Mouse (Mus musculus): ENCODE data around the gene Fignl1. TPM values are rescaled to one million over a fixed set of nuclear protein-coding genes. Genes with fewer than 3 reads are reported as not detected.

Gene Fignl1
- total RNA-seq, 2 experiments from 2014 or later = 59.5 to 89.0 TPM

DNA sequence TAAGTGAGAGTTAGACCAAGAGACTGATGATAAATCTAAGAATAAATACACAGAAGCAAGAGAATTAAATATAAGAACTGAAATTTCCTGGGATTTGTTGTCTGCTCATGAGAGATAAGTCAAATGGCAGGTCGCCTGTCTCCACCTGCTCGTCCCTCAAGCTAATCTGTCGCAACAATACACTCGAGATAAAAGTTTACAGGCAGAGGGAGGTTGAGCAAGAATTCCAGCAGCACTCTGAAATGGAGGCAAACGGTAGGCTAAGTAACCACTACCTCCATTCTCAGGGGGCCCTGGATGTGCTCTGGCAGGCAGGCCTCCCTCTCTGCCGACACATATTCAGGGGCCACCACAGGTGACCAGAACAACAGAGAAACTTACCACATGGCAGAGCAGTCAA is 26.6 kb upstream of the Fignl1 start:
- peak; percentile 38 for ATAC-seq (replicated peaks; ENCODE audit: low FRiP score, low TSS enrichment, poor library complexity, severe bottlenecking)

DNA sequence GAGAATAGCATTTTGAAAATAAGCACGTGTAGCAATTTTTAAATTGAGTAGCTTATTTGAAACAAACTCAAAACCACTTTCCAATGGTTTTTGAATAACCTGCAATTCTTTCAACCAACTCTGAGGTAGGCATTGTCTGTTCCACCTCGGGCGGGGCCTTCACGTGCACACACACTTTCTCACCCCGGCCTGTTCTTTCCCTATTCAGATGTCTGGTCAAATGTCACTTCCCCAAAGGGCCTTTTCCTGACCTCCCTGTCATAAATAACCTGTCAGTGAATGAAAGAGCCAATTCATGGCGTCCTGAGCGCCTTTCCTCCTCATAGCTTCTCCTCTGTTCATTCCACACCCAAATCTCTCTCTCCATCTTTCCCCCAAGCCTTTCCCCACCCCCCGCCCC is 24.3 kb upstream of the Fignl1 start:
- no peak for ATAC-seq (replicated peaks; ENCODE audit: low FRiP score, low TSS enrichment, poor library complexity, severe bottlenecking)

DNA sequence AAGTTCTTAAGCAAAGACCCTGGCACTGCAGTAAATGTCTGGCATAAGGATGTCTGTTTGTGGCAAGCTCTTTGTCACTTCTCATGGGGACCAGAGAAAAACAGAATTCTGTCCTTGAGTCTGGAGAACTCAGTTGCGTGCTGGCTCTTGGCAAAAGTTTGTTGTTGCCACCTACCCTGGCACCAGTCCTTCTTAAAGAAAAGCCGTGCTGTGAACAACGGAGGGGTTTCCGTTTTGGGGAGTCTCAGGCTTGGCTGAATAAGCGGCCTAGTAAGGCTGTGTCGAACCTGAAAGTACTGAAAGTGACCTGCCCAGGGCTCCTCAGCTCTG is 24.0 kb upstream of the Fignl1 start:
- no peak for ATAC-seq (replicated peaks; ENCODE audit: low FRiP score, low TSS enrichment, poor library complexity, severe bottlenecking)

DNA sequence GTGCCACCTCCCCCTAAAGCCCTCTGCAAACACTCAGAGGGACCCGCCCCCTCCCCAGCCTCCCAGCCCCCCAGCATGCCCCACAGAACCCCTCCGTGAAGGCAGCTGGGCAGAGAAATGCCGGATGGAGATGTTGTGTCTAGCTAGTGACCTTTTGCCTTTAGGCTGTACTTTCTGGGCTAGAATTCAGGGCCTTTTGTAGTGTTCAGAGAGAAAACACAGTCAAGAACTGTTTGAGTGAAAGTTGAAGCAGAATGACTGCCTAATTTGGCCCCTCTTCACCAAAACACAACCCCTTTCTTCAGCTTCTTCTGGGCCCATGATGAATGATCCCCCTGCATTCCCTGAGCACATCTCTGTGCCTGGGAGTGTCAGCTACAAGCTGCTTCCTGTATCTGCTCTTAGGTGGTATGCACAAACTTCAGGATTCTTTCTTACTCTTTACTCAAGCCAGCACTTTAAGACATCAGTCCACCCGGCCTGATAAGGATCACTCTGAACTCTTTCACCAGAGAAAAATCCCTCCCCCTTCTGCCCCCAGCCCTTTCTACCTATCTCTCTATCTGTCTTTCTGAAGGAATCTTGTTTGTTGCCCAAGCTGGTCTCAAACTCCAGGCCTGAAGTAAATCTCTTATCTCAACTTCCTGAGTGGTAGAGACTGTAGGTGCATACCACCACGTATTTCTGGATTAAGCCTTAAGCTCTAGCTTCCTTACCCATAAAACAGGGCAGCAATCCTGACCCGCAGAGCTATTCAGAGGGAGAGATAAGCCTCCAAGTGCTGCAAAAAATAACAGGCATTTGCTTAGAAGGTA is 23.4 kb upstream of the Fignl1 start:
- ATAC-seq (replicated peaks; ENCODE audit: low FRiP score, low TSS enrichment, poor library complexity, severe bottlenecking) = no peak

DNA sequence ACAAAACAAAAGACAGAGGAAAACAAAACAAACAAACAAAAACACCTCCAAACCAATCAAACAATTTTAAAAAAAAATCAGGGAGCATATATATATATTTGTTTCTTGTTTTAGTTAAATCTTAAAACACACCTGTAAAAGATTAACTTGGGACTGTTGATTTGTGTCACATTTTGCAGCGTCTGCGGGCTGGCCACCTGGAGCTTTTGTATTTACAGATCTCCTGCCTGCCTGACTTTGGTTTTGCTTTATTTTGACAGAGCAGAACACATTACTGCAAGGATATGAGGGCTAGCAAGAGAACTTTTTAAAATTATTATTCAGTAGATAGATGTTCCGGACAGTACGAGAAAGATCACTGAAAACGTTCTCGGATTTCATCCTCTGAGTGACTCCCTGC is 22.8 kb upstream of the Fignl1 start:
- no peak for ATAC-seq (replicated peaks; ENCODE audit: low FRiP score, low TSS enrichment, poor library complexity, severe bottlenecking)

DNA sequence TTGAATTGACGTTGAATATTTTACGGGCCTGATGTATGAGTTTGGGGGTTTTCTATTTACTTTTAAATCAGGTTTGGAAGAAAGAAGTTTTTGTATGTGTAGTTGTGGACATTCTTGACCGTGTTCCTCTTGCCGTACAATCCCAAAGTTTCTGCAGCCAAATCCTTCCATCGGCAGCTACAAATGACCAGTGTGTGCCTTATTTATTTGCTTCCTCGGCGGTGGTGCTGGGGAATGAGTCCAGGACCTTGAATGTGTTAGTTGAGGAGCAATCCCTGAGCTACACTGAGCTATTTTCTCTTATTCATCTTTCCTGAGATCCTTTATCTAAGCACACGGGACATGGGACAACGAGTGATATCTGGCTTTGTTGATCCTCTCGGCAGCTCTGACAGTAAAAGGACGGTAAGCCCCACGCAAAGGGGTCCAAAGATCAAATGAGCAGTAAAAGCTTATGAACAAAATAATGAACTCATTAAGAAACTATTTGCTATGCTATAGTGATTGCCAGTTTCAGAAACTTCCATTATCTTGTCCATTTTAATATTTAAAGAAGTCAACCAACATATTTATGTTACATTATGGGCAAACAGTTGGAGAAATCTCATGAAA is 22.2 kb upstream of the Fignl1 start:
- ATAC-seq (replicated peaks; ENCODE audit: low FRiP score, low TSS enrichment, poor library complexity, severe bottlenecking) = no peak

DNA sequence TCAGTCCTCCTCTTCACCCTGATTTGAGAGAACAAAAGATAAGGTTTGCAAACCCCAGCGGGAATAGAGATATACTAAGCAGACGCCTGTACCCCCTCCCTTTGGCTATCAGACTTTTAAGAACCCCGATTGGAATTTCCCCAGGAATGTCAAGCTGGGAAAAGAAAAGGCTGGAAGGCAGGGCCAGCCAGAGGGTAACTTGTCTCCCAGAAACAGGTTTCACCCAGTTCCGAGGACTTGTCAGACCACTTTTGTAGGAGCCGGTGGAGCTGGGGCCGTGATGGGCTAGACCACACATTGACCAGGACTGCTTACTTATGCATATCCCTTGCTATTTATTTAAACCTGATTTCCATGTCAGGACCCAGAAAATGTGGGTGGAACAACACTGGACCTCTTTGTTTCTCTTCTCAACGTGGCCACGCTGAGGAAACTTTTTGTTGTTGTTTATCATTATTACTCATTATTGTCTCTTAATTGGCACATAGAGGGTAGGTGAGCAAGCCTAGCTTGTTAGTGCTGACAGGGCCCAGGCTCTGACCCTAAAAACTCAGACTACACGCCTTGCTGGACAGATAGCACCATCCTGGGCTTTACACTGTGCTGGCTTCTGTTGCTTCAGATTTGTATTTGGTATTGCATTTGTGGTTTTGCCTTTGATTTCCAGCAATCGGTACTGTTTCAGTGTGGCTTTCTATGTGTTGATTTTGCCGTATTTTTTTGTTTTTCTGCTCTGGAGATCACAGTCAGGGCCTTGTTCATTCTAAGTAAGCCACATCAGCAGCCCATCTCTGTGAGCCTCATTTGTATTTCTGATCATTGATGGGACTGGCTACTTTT is 20.6 kb upstream of the Fignl1 start:
- no peak for ATAC-seq (replicated peaks; ENCODE audit: low FRiP score, low TSS enrichment, poor library complexity, severe bottlenecking)

DNA sequence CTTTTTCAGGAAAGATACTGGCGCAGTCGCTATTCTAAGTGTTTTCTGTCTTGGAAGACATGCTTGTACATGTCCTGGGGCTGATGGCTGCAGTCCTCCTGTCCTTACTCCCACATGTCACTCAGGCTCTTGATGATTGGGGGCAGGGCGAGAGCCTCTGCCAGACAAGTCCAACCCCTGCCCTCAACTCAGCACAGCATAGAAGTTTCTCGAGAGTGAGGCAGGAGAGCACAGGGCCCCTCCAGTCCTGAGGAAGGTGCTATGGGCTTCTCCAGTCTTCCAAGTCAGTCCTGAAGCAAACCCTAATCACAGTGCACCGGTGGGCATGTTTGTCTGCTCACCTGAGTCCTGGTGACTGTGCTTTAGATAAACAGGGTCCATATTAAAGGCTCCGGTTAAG is 20.0 kb upstream of the Fignl1 start:
- no peak for ATAC-seq (replicated peaks; ENCODE audit: low FRiP score, low TSS enrichment, poor library complexity, severe bottlenecking)

DNA sequence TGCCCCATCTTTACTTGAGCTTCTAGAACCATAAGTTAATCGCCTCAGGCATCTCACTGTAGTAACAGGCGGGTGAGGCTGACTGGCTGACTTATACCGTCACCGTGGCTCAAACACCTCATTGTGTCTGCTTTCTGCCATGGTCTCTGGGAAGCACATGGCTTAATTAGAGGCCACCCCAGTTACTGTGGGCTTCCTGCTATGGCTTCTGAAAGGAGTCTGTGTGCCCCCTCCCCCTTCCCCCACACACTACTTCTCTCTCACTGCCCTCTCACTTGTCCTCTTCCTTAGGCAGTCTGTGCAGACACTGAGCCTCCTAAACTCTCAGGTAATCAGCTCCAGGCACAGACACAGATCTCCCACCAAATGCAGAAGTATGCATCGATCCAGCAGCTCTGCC is 19.5 kb upstream of the Fignl1 start:
- ATAC-seq (replicated peaks; ENCODE audit: low FRiP score, low TSS enrichment, poor library complexity, severe bottlenecking) = peak; percentile 37; the same call in 1 of the 2 replicates

DNA sequence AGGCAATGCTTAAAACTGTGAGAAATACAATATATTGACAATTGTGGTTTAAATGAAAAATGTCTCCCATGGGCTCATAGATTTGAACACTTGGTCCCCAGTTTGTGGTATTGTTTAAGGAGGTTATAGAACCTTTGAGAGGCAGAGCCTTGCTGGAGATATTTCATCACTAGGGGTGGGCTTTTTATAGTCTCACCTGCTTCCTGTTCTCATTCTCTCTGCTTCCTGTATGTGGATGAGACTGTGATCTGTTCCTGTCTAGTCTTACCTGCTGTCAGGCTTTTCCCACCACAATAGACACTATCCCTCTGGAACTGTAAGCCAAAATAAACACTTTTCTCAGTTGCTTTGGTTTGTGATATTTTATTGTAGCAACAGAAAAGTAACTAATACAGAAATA is 17.7 kb upstream of the Fignl1 start:
- no peak for ATAC-seq (replicated peaks; ENCODE audit: low FRiP score, low TSS enrichment, poor library complexity, severe bottlenecking)

DNA sequence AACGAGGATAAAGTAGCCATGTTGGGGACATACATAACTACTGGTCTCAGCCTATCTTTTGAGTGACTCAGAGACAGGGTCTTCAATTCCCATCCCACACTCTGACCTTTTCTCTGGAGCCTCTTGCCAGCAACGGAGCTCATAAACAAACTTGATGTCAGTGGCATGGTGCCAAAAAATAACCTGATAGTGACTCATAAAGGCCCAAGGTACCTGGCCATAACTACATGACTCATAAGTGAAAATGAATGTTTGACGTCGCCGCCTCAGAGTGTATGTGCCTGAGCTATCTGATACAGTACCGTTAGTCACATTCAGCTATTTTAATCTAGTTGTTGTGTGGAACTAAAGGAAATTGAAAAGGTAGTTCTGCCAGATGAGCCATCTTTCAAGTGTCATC is 16.9 kb upstream of the Fignl1 start:
- no peak for ATAC-seq (replicated peaks; ENCODE audit: low FRiP score, low TSS enrichment, poor library complexity, severe bottlenecking)

DNA sequence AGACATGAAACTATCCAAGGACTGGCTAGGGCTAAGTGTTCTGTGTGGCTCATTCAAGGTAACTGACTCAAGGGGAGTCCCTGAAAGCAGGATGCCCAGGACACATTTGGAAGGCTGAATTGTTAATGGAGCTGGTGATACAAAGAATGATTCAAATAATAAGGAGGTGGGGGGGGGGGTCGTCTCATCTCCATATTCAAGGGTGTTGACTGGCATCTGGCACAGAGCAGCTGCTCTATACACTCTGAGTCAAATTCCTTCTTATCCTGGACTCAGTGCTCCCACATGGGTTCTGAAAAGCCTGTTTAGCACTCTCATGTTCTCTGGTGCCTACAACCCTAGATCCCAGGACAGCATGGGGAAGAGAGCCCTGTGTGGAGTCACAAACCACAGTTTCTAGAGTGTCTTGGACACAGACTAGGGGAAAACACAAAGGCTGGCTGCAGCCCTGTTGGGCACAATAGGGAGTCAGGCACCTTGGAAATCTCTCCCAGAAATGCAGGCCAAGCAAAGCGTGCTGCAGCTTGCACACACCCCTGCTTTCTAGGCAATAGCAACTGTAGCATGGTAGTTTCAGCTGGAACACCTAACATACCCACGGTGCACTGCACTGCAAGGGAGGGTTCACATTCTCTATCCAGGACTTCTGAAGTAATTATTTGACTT is 16.3 kb upstream of the Fignl1 start:
- no peak for ATAC-seq (replicated peaks; ENCODE audit: low FRiP score, low TSS enrichment, poor library complexity, severe bottlenecking)

DNA sequence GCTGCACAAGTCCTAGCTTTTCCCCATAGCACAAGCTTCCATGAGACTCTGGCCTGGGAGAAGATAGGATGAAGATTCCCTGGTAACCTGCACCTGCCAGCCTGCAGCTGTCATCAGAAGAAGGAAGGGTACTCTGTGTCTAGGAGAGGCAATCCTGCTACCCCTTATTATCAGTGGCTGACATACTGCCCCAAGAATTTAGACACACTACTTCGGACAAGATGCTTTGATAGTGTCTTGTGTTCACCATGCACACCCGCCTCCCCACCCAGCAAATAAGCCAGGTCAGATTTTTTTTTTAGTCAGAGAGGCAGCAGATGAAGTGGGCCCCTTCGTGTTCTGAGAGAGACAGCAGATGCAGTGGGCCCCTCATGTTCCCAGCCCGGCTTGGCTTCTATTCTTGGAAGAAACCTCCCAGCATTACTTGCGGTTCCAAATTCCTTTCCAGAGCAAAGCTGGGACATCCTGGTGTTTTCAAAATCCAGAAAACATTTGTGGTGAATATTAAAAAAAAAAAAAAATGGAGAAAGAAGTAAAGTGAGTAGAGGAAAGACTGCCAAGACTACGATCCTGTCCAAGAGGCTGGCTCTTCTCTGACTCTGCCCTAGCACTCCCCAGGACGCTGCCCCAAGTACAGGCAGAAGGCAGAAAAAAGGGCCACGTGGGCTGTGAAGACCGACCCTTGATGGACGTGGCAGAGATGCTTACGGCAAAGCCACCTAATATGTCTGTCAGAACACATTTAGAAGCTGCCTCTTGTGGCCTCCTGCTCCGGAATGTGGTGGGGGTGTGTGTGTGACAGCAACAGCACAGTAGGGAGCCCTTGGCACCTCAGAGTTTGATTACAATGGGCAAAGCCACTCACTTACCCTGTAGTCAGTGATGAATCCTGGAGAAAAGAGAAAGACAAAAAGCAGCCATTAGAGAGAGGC is 15.5 kb upstream of the Fignl1 start:
- no peak for ATAC-seq (replicated peaks; ENCODE audit: low FRiP score, low TSS enrichment, poor library complexity, severe bottlenecking)

DNA sequence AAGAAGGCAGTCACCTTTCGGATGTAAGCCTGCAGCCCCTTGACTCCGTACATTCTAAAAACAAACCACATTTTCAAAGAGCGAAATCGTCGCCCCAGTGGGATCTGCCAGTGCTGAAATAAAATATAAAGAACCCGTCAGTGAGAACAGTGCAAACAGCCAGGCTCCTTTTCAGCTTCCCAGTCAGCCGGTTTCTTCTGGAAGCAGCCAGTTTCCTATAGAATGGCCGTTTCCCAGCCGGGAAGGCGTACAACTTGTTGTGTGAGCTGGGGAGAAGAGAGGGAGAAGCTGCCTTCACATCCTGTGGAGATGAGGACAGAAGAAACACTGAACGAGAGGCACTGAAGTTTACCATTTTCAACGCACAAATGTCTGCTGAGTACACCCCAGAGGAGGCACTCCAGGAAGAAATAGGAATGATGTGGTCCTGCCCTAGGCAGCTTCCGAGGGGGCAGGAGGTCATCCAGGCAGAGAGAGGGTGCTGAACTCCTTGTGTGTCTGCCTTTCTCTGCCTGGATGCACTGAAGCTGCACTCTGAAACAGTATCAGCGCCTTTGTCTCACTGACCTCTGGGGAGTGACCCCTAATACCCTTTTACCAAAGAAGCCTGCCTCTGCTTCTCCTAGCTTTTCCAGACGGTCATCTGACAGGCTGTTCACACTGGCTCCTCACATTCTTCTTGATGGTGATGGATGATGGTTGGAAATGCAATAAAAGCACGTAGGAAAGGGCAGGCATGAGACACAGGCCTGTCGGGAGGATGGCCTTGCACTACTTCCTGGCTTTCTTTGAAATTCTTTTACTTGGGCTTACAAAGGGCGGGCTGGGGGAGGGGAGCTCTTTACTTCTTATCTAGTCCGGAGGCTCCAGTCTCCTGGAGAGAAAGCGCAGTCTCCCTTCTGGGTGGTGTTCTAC is 13.7 kb upstream of the Fignl1 start:
- ATAC-seq (replicated peaks; ENCODE audit: low FRiP score, low TSS enrichment, poor library complexity, severe bottlenecking) = no peak

DNA sequence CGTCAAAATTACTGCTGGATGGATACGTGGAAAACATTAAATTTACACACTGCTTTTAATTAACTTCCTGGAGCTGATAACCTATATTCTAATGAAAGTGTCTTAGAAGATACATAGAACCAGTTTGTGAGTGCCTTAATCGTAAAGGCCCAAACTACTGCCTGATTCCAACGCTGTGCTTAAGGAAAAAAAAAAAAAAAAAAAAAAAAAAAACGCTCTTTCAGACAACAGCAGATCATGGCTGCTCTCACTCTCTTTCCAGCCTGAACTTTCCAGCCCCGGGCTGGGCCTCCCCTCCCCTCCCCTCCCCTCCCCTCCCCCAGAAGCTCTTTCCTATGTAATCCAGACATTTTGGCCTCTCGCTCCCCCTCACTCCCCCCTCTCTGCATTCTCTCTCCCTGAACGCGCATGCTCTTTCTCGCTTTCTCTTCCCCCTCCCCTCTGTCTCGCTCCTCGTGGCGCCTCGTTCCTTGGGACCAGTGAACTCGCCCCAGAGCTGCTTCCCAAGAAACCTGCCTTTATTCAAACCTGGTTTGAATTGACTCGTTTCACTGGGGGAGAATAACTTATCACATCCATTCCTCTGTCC is 12.7 kb upstream of the Fignl1 start:
- ATAC-seq (replicated peaks; ENCODE audit: low FRiP score, low TSS enrichment, poor library complexity, severe bottlenecking) = no peak

DNA sequence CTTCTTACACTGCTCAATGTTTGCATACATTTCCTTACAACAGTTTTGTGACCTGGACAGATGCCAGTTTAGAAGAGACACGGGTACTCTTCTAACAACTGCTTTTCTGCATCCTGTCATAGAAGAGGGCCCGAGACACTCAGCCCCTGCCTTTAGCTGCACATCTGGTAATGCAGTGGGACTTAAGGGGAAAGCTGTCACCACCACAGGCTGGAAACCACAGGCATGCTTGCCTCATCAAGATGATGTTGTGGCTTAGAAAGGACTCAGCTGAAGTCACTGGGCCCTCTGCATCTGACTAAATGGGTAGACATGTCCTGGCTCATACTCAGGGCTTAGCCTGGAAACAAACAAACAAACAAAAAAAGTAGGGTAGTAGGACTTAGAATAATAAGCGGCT is 12.0 kb upstream of the Fignl1 start:
- peak; percentile 21; the same call in 1 of the 2 replicates for ATAC-seq (replicated peaks; ENCODE audit: low FRiP score, low TSS enrichment, poor library complexity, severe bottlenecking)

DNA sequence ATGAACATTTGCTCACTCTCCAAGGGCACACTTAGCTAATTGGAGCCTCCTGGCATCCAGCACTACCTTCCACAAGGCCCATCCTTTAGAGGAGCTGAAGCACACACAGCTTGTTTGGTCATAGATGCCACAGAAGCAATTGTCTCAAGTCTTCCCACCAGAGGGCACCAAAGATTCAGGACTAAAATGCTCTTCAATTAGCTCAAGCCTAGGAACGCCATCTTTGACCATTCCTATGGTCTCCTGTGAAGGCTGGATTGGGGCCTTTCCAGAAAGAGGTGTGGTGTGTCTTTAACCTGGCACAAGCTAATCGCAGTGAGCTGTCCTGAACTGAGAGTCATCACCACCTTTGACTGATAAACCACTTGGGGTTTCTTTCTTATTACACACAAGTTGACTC is 11.5 kb upstream of the Fignl1 start:
- ATAC-seq (replicated peaks; ENCODE audit: low FRiP score, low TSS enrichment, poor library complexity, severe bottlenecking) = peak; percentile 86

DNA sequence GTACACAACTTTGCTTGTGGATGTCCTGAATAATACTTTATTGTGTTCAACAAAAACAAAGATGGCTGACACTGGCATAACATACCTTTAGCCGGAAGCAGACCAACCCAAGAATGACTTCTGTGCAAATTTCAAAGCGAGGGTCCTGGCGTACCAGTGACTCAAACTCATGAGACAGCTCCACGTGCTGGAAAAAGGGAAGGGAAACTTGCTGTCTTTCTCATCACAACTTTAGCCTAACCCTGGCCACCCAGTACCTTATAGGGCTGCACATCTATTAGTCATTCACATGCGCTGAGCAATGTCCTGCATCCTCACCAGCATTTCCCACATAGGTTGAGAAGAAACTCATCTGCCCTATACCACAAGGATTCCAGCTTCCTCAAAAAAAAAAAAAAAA is 10.4 kb upstream of the Fignl1 start:
- ATAC-seq (replicated peaks; ENCODE audit: low FRiP score, low TSS enrichment, poor library complexity, severe bottlenecking) = no peak
